Mouse (Mus musculus) telencephalon, adult 2 months (tissue): ENCODE measurements around the gene Ggta1.

ENCODE experiments used
- DNase-seq: peaks from one replicate; pipeline ENCODE4 v3.0.0-alpha.2; 2011; ENCODE audit warnings: low read depth, low spot score

Gene Ggta1

GRCm38 (mm10) chr2:35407266-35407665 lies 55.8 kb downstream of the Ggta1 start:
- no peak for DNase-seq

- no peak for DNase-seq
Observed at GRCm38 (mm10) chr2:35406611-35407010, 56.4 kb downstream of the Ggta1 start.

DNA sequence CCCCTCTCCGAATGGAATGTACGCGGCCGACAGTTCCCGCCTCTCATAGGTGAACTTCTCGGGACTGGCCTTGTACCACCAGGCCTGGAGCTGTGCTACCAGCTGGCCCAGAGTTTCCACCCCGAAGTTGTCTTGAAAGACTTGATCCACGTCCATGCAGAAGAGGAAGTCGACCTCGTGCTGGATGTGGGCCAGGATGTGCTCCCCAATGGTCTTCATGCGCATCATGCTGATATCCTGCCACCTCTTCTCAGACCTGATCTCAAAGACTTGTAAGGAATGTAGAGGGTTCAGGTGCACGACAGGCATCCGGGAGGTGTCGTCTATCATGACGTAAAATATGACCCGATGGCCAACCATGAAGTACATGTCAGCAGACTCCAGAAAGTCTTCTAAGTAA lies 60.6 kb downstream of the Ggta1 start:
- DNase-seq: no peak

GRCm38 (mm10) chr2:35400739-35401138 lies 62.3 kb downstream of the Ggta1 start:
- no peak for DNase-seq

DNA sequence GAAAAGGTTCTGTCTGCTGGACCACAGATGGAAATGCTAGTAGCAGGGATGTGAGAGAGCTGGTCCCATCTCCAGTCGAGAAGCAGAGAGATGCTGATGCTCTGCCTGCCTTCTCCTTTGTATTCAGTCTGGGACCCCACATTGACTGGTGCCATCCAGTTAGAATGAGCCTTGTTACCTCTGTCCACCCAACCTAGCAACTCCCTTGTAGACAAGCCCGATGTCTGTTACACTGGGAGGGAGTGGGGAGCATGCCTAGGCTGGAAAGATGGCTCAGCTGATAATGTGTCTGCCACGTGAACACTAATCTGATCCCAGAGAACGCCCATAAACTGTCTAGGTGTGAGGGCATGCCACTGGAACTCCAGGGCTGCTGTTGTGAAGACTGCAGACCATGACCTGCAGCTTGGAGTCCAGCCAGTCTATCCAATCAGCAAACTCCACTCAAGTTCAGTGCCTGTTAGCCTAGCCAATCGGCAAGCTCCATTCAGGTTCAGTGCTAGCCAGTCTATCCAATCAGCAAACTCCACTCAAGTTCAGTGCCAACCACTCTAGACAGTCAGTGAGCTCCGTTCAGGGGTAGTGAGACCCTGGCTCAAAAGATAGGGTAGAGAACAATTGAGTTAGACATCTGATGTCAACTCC lies 64.7 kb downstream of the Ggta1 start:
- DNase-seq: no peak

DNA sequence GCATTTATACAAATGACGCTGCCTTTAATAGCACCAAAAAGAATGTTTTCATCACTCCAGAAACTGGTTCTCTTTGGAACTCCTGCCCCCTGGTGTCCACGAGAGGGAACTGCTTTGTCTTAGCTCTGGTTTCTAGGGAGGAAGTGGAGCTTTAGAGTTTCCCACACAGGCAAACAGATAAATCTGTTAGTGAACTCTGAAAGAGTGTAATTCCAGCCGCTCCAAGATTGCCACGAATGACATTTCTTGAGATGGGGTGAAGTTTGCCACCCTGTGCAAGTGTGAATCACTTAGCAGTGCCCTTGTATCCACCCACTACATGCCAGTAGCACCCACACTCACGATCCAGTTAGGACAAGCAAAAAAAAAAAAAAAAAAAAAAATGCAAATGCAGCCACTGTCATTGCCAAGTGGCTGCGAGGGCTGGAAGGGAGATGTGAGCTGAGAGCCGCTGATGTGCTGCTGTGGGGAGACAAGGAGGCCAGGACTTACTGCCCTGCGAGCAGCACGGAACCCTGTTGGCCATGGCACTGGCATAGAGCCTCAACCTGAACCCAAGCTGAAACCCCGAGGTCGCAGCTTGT lies 65.3 kb downstream of the Ggta1 start:
- peak; percentile 63 for DNase-seq

DNA sequence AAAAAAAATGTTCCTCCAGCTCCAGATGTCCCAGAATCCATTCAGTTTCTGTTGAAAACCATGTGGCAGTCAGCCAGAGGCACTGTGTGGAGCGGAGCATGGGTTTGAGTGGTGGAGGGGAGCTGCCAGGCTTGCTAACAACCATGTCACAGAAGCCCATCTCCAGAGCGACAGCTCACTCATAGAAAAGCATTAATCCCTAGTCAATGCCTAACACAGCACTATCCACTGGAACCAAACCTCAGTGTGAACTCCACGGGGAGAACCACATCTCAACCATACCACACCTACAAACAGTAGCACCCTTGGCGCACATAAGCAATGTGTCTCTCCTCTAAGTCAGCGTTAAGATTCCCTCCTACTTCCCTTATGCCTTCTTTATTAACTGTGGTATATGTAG lies 65.9 kb downstream of the Ggta1 start, which contains the start of gene 4930402F06Rik:
4930402F06Rik (minus strand) TSS at position 80 of the 400 bp plus-strand sequence.
- DNase-seq: peak; percentile 33

DNA sequence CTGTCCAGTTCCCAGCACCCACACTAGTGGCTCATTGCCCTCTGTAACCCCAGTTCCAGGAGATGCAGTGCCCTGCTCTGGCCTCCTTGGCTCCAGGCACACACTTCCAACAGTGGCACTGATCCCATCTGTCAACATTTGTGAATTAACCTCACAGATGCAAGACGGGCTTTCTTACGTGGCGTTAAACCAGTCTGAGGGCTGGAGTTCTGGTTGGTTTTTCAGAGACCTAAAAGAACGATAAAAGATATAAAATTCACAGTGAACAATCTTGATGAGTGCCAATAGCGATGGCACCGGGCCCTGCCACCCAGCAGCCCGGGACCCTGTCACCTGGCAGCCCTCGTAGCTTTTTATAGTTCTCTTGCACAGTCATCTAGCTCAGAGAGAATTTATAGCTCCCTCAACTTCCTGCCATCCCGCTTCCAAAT lies 77.6 kb downstream of the Ggta1 start:
- no peak for DNase-seq

GRCm38 (mm10) chr2:35379306-35379705 lies 83.7 kb downstream of the Ggta1 start:
- no peak for DNase-seq

- DNase-seq: no peak
Observed at GRCm38 (mm10) chr2:35377600-35377999, 85.4 kb downstream of the Ggta1 start.

GRCm38 (mm10) chr2:35373003-35373402 lies 90.0 kb downstream of the Ggta1 start:
- DNase-seq: no peak

GRCm38 (mm10) chr2:35370686-35371085 lies 92.3 kb downstream of the Ggta1 start:
- DNase-seq: no peak

DNA sequence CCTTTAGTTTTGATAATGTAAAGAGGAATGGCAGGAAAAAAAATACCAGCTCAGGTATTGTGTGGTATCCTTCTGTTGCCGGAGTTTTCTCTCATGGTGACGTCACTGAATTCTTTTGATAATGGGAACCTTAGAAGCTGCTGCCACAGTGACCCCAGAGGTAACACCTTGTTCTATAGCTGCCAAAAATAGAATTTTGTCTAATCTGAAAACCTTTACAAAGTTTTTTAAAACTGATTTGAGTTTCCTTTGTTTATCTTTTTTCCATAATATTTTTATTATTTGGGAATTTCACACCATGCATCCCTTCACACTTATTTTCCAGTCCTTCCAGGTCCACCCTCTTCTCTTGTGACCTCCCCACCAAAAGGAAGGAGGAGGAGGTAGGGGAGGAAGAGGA lies 95.4 kb downstream of the Ggta1 start, which contains the start of gene 4930568D16Rik:
4930568D16Rik (minus strand) TSS at position 101 of the 400 bp plus-strand sequence.
- DNase-seq: no peak
